ENCODE assay signal across 25 mouse cellular contexts in genomic region chr15:90123999-90124398, GRCm38 (mm10).
A peak's percentile ranks its signal among the peaks of the same experiment; 100 is the strongest.
DNase-seq lines count a peak whose midpoint lies in the region; ATAC-seq and TF ChIP-seq lines count a peak whose summit lies in the region.
"Had no signal": no experiment of that assay in that cellular context is flagged by ENCODE, and none has a peak within 500 bp of the region (broad histone marks: within the 10 kb centered on the region; RNA-seq: fewer than 3 reads in every experiment).

No protein-coding gene starts in this region.

- peak; percentile 11 to 71 for DNase-seq in frontal cortex, adult 2 months (ENCODE audit: extremely low spot score in 1 of 2, low spot score in 1 of 2)
- no peak for DNase-seq in frontal cortex, postnatal 14 days (ENCODE audit: low spot score in 2 of 2)
- peak; percentile 38 to 58 for DNase-seq in frontal cortex, postnatal 36 days (ENCODE audit: low spot score in 2 of 2)
- DNase-seq in ovary, adult 18-20 months (ENCODE audit: low spot score), result no peak
- DNase-seq in gastrocnemius, postnatal 25 days, result no peak
- DNase-seq: adrenal gland, postnatal 10 days; cerebellum, adult 2 months; heart, postnatal 4 days; kidney, adult 18-20 months; liver; lung, postnatal 36 days had no signal

- 54% methylated on average over 8 of the region's 8 CpGs for WGBS in olfactory bulb, adult 2 months

- no peaks in the 10 kb centered on the region for H3K36me3 ChIP-seq in megakaryocyte, embryonic 14.5 days (replicated peaks; ENCODE audit: low read length)
- H3K36me3 ChIP-seq: embryonic facial prominence, embryonic 15.5 days; limb, embryonic 10.5 days; liver, embryonic 15.5 days; lung, embryonic 15.5 days; midbrain, embryonic 10.5 days; neural tube, embryonic 13.5 days had no signal

- peaks cover 14% of the 10 kb centered on the region; the same call in 1 of the 2 replicates for H3K9me3 ChIP-seq in megakaryocyte, embryonic 14.5 days
- H3K9me3 ChIP-seq: embryonic facial prominence, embryonic 15.5 days; limb, embryonic 10.5 days; liver, embryonic 15.5 days; lung, embryonic 15.5 days; midbrain, embryonic 10.5 days; neural tube, embryonic 13.5 days had no signal

- 0 out of 2 replicates have a peak, but pooled peaks cover 3% of the 10 kb centered on the region for H3K4me1 ChIP-seq in megakaryocyte, embryonic 14.5 days
- peaks cover 2% of the 10 kb centered on the region; the same call in 1 of the 2 replicates for H3K4me1 ChIP-seq in olfactory bulb, adult 2 months (ENCODE audit: control insufficient read depth, insufficient read depth, low read length)
- H3K4me1 ChIP-seq: embryonic facial prominence, embryonic 15.5 days; limb, embryonic 10.5 days; liver, embryonic 15.5 days; lung, embryonic 15.5 days; neural tube, embryonic 13.5 days had no signal

- TF ChIP-seq POLR2A in olfactory bulb, adult 2 months (IDR thresholded peaks at IDR 0.05; ENCODE audit: insufficient read depth, low read depth, low read length), result no peak

- no peak for TF ChIP-seq CTCF in olfactory bulb, adult 2 months (IDR thresholded peaks at IDR 0.05; ENCODE audit: insufficient read depth, low read depth, low read length)

- peak overlapping the region; percentile 67 for H3K4me3 ChIP-seq in megakaryocyte, embryonic 14.5 days (replicated peaks)
- H3K4me3 ChIP-seq in olfactory bulb, adult 2 months (ENCODE audit: insufficient read depth, low read depth, low read length), result no peak overlapping the region
- H3K4me3 ChIP-seq: embryonic facial prominence, embryonic 15.5 days; limb, embryonic 10.5 days; liver, embryonic 15.5 days; lung, embryonic 15.5 days; midbrain, embryonic 10.5 days; myocyte; neural tube, embryonic 13.5 days had no signal

- no peaks in the 10 kb centered on the region for H3K27me3 ChIP-seq in megakaryocyte, embryonic 14.5 days (replicated peaks)
- H3K27me3 ChIP-seq: embryonic facial prominence, embryonic 15.5 days; liver, embryonic 15.5 days; lung, embryonic 15.5 days; neural tube, embryonic 13.5 days had no signal

- 0 out of 2 replicates have a peak overlapping the region, but pooled peaks have one; percentile 33 for H3K27ac ChIP-seq in olfactory bulb, adult 2 months (ENCODE audit: insufficient read depth, low read depth, low read length)
- H3K27ac ChIP-seq: embryonic facial prominence, embryonic 15.5 days; hindbrain, embryonic 14.5 days; limb, embryonic 10.5 days; liver, embryonic 15.5 days; lung, embryonic 15.5 days; midbrain, embryonic 10.5 days; neural tube, embryonic 13.5 days had no signal

- no peak for ATAC-seq in megakaryocyte, adult 5-6 weeks (ENCODE audit: poor library complexity, severe bottlenecking)
- ATAC-seq: forebrain, embryonic 14.5 days; inflammation-experienced regulatory T-cells, adult 6 months; midbrain, embryonic 16.5 days had no signal

Comparison
In these comparisons a context has a peak if more than half of its experiments do, and no peak if none do; other contexts are left out.
1. DNase-seq: peak in frontal cortex, adult 2 months (2 of 2) and frontal cortex, postnatal 36 days (2 of 2); none in frontal cortex, postnatal 14 days (0 of 2), ovary, adult 18-20 months (single experiment) and gastrocnemius, postnatal 25 days (single experiment).